1 mouse cellular context compared by ENCODE assay signal in the genomic region with DNA sequence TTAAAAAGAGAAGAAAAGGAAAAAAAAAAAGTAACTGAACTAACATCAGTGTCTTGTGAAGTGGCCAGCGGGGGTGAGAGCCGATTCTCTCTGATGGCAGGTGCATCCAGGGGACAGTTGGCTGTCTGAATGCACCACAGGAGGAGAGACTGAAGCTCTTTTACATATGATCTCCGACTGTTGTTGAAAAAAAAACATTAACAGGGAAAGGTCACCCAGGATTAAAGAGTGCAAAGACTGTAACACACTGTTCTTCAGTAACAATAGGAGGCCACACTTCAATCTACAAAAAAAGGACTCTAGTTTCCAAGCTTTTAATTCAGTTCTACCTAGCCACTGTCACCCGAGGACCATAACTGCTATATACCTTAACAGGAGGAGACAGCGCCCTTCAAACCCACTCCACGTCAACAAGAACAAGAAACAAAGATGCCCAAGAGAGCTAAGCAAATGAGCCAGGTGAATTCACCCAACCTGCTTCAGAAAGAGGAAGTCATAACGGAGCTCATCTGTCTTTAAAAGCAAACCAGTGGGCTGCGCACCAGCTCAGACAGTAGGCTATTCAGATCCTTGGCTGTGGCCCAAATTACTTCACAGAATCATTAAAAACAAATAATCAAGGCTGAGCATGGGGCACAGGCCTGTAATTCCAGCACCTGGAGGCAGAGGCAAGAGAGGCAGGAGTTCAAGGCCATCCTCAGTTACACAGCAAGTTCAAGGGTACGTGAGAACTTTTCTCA.
TF ChIP-seq lines count a peak whose summit lies in the region.

No protein-coding gene starts in this region.

TF ChIP-seq in CH12.LX, 34 proteins besides CTCF, POLR2A, EP300 and RAD21 (continued from another document):
- TF ChIP-seq BHLHE40 (IDR thresholded peaks at IDR 0.05; ENCODE audit: low read depth, low read length), result peak; percentile 45
- peak; percentile 45; the same call in 1 of the 2 replicates for TF ChIP-seq MAZ (IDR thresholded peaks at IDR 0.05; ENCODE audit: low read depth, low read length)
- 0 out of 2 replicates have a peak, but pooled peaks have one; percentile 7 for TF ChIP-seq MEF2A (IDR thresholded peaks at IDR 0.05; ENCODE audit: borderline replicate concordance, low read depth, low read length)
- no peak; the same call in 1 of the 2 replicates for TF ChIP-seq RCOR1 (conservative IDR thresholded peaks at IDR 0.05; ENCODE audit: low read depth, low read length)
- TF ChIP-seq MAFK (IDR thresholded peaks at IDR 0.05; ENCODE audit: insufficient replicate concordance, low read length), result no peak
